Mouse (Mus musculus) c-Kit-negative CD71-positive TER-119-positive erythroid progenitor cells, embryonic 14.5 days (primary cell): ENCODE measurements around the gene Sept1.
A peak's percentile ranks its signal among the peaks of the same experiment; 100 is the strongest.

Experiments used
- DNase-seq: peaks from one replicate; pipeline ENCODE4 v3.0.0-alpha.2; 2013; ENCODE audit warnings: low read depth, low spot score

Sept1 gene

GRCm38 (mm10) chr7:127232622-127233367 is at the start of gene Sept1, which contains the start of gene Zfp553:
Sept1 (minus strand) TSS chr7:127233130.
Zfp553 (plus strand) TSS chr7:127233061.
- no peak for DNase-seq

DNA sequence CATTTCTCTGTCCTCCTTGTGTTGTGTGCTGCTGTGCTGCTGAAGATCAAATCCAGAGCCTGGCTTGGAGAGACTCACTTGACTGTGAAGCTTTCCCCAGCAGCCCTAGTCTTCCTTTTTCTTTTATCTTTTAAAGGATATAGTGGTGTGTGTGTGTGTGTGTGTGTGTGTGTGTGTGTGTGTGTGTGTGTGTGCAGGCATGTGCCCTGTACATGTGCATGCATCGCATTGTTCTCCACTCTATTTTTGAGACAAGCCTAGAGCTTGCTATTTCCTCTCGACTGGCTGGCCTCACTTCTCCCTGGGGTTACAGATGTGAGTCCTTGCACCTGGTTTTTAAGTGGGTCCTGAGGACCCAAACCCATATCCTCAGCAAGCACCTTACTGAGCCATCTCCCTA is 49.3 kb upstream of the Sept1 start:
- DNase-seq, result no peak

GRCm38 (mm10) chr7:127281114-127281513 is 48.2 kb upstream of the Sept1 start:
- no peak for DNase-seq

- no peak for DNase-seq
Observed at GRCm38 (mm10) chr7:127280092-127280491, 47.2 kb upstream of the Sept1 start.

- no peak for DNase-seq
Observed at GRCm38 (mm10) chr7:127278311-127278710, 45.4 kb upstream of the Sept1 start.

GRCm38 (mm10) chr7:127276519-127276961 is 43.6 kb upstream of the Sept1 start:
- DNase-seq, result no peak

DNA sequence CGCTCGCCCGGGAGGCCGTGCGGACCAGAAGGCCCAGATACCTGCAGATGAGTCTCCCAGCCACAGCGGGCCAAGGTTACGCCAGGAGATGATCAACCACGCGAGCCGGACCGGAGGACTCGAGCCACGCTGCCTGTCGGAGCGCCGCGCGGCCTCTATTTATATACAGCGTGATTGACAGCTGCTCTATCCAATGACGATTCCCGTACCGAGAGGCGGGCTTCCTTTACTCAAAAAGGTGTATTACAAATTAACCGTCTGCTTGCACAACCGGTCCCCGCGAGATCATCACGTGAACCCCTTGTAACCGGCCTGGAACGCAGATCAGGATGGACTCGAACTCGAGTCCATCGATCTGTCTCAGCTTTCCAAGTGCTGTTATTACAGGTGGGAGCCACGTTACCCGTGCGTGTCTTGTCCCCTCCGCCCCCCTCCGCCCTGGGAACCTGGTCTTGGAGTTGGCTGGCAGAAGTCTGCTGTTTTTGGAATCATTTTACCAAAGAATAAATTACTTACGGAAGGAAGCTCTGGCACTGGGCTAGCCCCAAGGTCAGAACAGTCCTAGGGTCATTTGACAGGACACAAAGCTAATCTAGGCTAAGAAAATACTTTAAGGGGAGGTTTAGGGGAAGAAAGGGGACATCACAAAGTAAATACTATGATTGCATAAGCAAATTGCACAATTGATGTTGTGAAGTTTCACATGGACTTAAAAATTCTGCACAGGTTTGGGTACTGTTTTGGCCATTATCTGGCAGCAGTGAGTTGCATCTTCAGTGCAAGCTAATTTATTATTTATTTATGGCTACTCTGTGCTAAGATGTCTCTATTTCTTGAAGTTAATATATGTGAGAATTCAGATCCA is 41.2 kb upstream of the Sept1 start, which contains the start of gene Sephs2:
Gene Sephs2, minus strand, starts transcription at position 131 of the 865 bp plus-strand sequence.
- DNase-seq, result peak; percentile 94

DNA sequence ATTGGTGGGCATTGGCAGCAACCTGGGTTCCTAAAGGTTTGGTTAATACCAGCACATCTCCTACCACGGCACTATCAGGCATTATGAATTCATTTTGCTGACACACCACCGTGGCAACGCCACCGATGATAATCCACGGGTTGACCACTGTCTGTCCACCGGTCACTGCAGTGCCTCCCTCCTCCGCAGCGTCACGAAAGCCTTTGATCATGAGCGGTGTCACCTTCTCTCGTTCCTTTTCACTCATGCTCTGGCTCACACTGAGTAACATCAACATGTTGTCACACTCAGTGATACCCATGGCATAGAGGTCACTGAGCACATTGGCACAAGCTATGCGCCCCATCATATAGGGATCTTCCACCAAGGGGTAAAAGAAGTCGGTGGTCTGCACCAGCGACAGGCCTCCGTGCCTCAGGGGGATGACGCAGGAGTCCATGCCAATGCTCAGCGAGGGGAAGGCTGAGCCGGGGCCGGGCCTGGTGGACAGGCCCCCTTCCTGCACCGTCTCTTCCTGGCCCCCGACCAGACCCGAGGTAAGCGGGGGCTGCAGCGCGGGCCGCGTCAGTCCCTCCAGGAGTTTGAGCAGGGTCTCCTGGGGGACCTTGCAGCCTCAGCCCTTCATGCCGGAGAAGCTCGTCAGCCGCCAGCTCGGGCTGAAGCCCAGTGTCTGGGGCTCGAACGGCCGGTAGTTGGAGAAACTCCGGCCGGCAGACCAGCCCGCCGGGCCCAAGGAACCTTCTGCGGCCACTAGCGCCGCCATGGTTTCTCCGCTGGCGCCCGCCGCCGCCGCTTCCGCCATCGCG is 40.4 kb upstream of the Sept1 start:
- DNase-seq, result no peak

DNA sequence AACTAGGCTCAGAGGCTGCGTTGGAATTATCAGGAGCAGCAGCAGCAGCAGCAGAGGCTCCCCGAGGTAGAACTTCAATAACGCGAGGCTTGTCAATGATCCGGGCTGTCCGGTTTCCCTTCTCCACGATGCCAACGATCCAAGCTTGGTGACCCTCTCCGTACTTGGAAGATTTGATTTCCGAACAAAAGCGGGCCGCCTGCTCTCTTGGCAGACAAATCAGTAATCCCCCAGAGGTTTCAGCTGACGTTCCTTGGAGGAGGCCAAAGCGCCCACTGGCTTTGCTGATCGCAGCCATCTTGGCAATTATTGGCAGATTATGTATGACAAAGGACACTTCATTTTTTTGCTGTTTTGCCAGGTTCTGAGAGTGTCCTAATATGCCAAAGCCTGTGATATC is 39.6 kb upstream of the Sept1 start:
- DNase-seq, result no peak

GRCm38 (mm10) chr7:127271093-127271492 is 38.2 kb upstream of the Sept1 start:
- no peak for DNase-seq

- no peak for DNase-seq
Observed at GRCm38 (mm10) chr7:127270666-127271065, 37.7 kb upstream of the Sept1 start.

- DNase-seq, result no peak
Observed at GRCm38 (mm10) chr7:127270256-127270655, 37.3 kb upstream of the Sept1 start.

GRCm38 (mm10) chr7:127263526-127263925 is 30.6 kb upstream of the Sept1 start:
- no peak for DNase-seq

DNA sequence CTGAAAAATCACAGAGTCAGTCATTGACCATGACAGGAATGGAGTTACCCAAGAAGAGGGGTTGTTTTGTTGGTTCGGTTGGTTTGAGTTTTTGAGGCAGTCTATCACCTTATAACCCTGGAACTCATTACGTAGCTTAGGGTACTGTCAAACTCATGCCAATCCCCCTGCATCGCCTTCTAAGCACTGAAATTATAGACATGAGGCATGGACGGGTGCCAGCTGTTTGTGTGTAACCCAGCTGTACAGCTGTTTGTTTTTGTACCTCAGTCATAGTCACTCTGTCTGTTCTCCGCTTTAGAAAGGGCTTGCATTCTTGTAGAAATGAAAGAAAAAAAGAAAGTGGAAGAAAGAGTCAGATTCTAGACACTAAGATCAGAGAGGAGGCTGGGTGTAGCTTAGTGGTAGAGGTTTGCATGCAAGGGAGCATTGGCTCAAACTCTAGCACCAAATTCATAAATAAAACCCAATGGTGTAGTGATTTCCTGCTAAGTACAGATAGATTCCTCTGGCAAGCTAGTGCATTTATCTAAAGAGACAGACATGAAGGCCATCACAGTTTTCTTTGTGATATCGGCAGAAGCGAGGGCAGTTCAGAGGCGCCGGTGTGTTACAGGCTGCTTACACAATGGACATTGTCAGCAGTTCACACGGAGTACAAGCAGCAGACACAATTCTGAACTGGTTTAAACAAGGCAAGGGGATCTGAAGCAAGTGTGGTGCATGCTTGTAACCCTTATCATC is 29.5 kb upstream of the Sept1 start:
- DNase-seq, result no peak

DNA sequence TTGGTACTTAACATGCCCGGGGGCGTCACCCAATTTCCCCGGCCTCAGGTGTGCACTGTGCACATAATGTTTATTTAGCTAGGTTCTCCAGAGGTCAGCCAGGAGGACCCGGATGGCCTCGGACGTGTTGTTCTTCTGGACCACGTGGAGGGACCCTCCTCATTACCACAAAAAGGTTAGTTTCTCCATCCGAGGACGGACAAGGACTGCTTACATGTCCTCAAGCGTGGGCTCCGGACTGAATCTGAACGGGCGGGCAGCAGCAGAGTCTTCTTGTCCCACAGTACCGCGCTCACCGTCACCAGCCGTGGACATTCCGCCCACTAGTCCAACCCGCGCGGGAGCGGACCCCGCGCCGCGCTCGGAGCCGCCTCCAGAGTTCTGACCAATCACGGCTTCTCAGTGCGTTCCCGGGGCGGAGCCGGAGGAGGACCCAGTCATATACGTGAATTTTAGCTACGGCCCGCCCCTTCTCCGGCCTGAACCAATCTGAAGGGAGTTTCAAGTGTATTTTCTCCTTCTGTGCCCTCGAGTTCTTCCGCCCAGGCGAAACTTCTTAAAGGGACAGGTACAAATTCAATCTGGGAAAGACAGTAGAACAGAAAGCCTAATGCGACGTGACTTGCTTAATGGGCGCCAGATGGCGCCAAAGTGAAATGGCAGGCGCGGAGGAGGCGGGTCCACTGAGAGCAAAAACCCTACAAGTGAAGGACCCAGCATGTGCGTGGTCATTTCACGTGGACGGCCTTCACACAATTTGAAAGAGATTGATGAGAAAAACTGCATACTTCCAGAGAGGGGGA is 27.6 kb upstream of the Sept1 start, which contains the start of gene Dctpp1:
Gene Dctpp1, minus strand, starts transcription at position 401 of the 803 bp plus-strand sequence.
- peak; percentile 96 for DNase-seq

GRCm38 (mm10) chr7:127259186-127259905 is 26.4 kb upstream of the Sept1 start:
- no peak for DNase-seq

DNA sequence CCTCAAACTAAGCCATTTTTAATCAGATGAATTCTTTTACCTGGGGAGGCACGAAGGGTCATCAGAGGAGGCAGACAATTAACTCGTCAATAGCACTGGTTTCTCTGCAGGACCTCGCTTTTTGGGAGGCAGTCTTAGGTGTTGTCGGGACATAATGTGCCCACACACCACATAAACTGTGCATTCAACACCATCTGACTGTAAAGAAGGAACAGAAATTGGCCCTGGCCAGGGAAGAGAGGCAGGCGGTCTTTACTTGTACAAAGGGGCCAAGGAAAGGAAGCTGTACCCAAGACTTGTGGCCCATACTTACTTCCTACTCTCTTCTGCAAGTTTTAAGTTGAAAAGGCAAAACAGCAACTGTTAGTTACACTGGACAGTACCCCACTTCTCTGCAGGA is 23.6 kb upstream of the Sept1 start:
- no peak for DNase-seq

DNA sequence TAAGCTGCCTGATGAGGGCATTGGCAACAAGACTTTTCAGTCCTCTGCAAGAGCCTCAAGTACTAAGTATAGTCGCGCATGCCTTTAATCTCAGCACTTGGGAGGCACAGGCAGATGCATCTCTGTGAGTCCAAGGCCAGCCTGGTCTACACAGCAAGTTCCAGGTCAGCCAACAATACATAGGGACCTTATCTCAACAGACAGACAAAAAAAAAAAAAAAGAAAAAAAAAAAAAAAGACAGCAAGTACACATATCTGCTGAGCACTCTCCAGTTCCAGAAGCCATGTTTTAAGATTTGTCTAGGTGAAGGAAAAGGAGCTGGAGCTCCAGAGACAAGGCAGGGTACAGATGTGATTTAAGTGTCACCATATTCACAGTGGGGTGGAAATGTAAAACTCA is 23.0 kb upstream of the Sept1 start:
- DNase-seq, result no peak

GRCm38 (mm10) chr7:127255008-127255407 is 22.1 kb upstream of the Sept1 start:
- DNase-seq, result no peak
